Mouse (Mus musculus): Measurements from ENCODE around the gene Nars2. TPM values are rescaled to one million over a fixed set of nuclear protein-coding genes. Genes with fewer than 3 reads are reported as not detected.

The Nars2 gene
- polyA plus RNA-seq, 2 experiments: 8.5 to 21.0 TPM

GRCm38 (mm10) chr7:96972138-96972904 is 21.0 kb downstream of the Nars2 start:
- Histone ChIP-seq H3K4me3 (replicated peaks; ENCODE audit: low read length) (no peak overlapping the region), H3K36me3 (ENCODE audit: control insufficient read depth, insufficient read depth, low read length) (peaks cover 4% of the 10 kb centered on the region; the same call in 1 of the 2 replicates), H3K9ac (ENCODE audit: low read depth, low read length, severe bottlenecking) (no peak overlapping the region), H3K9me3 (ENCODE audit: control insufficient read depth, low read length) (no peaks in the 10 kb centered on the region), H3K27ac (replicated peaks; ENCODE audit: low read depth, low read length) (no peak overlapping the region), H3K27me3 (ENCODE audit: control insufficient read depth, insufficient read depth, low read length) (no peaks in the 10 kb centered on the region), H3K4me1 (ENCODE audit: control insufficient read depth, insufficient read depth, low read length) (no peaks in the 10 kb centered on the region), H3K4me2 (replicated peaks; ENCODE audit: low read depth, low read length, severe bottlenecking) (no peak overlapping the region)
- 87% methylated on average over 8 of the region's 8 CpGs for WGBS
- DNase-seq (ENCODE audit: low spot score) (no peak), ATAC-seq (ENCODE audit: low FRiP score, low read depth) (no peak)
- TF ChIP-seq POLR2A (IDR thresholded peaks at IDR 0.05; ENCODE audit: borderline replicate concordance, extremely low read depth, insufficient read depth, insufficient read length): no peak

- no peak for DNase-seq (ENCODE audit: low spot score)
- no peak for TF ChIP-seq POLR2A (IDR thresholded peaks at IDR 0.05; ENCODE audit: borderline replicate concordance, extremely low read depth, insufficient read depth, insufficient read length)
- Histone ChIP-seq H3K9me3 (ENCODE audit: control insufficient read depth, low read length) (no peaks in the 10 kb centered on the region), H3K27me3 (ENCODE audit: control insufficient read depth, insufficient read depth, low read length) (no peaks in the 10 kb centered on the region), H3K4me1 (ENCODE audit: control insufficient read depth, insufficient read depth, low read length) (no peaks in the 10 kb centered on the region), H3K36me3 (ENCODE audit: control insufficient read depth, insufficient read depth, low read length) (peaks cover 4% of the 10 kb centered on the region; the same call in 1 of the 2 replicates), H3K4me3 (replicated peaks; ENCODE audit: low read length) (no peak overlapping the region), H3K9ac (ENCODE audit: low read depth, low read length, severe bottlenecking) (no peak overlapping the region), H3K27ac (replicated peaks; ENCODE audit: low read depth, low read length) (no peak overlapping the region), H3K4me2 (replicated peaks; ENCODE audit: low read depth, low read length, severe bottlenecking) (no peak overlapping the region)
- 78% methylated on average over 5 of the region's 5 CpGs for WGBS
- no peak for ATAC-seq (ENCODE audit: low FRiP score, low read depth)
Measured at GRCm38 (mm10) chr7:96975914-96976313, 24.6 kb downstream of the Nars2 start.

DNA sequence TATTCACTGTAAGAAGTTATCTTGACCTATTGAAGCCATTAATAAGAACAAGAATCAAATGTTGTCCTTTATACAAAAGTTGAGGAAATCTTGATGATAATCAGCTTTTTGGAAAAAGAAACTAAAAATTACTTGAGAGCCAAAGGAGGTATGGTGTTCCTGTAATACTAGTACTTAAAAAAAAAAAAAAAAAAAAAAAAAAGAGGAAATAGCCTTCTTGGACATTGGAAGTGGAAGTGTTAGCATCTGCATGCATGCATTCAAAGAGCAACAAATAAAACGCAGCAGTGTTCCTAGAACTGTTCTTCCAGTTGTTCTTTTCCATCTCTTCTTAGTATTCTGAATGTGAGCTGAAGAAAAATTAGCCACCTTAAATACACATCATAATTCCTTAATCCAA is 25.9 kb downstream of the Nars2 start:
- Histone ChIP-seq H3K36me3 (ENCODE audit: control insufficient read depth, insufficient read depth, low read length) (peaks cover 4% of the 10 kb centered on the region; the same call in 1 of the 2 replicates), H3K4me3 (replicated peaks; ENCODE audit: low read length) (no peak overlapping the region), H3K9ac (ENCODE audit: low read depth, low read length, severe bottlenecking) (no peak overlapping the region), H3K4me2 (replicated peaks; ENCODE audit: low read depth, low read length, severe bottlenecking) (no peak overlapping the region), H3K9me3 (ENCODE audit: control insufficient read depth, low read length) (no peaks in the 10 kb centered on the region), H3K4me1 (ENCODE audit: control insufficient read depth, insufficient read depth, low read length) (no peaks in the 10 kb centered on the region), H3K27ac (replicated peaks; ENCODE audit: low read depth, low read length) (no peak overlapping the region), H3K27me3 (ENCODE audit: control insufficient read depth, insufficient read depth, low read length) (no peaks in the 10 kb centered on the region)
- TF ChIP-seq POLR2A (IDR thresholded peaks at IDR 0.05; ENCODE audit: borderline replicate concordance, extremely low read depth, insufficient read depth, insufficient read length): no peak
- 86% methylated on average over 1 of the region's 1 CpGs for WGBS
- DNase-seq (ENCODE audit: low spot score) (no peak), ATAC-seq (ENCODE audit: low FRiP score, low read depth) (no peak)

DNA sequence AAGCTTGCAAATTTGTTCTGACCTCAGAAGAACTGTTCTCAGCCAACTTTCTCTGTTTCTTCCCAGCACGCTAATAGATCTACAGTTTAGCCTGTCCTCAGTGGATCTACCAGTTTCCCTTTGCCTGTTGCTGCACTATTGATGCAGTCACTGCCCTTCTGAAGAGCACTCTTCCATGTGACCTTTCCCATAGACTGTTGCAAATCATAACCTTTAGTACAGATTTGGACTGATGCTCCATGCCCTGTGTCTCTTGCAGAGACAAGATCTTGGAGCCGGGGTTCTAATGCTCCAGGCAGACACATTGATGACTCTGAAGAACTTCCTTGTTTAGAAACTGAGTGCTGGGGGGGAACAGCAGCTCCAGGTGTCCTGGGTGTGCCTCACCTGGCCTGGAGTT is 30.1 kb downstream of the Nars2 start:
- DNase-seq (ENCODE audit: low spot score): no peak
- WGBS: 92% methylated on average over 2 of the region's 2 CpGs
- Histone ChIP-seq H3K4me1 (ENCODE audit: control insufficient read depth, insufficient read depth, low read length) (peaks cover 8% of the 10 kb centered on the region; the same call in 1 of the 2 replicates), H3K9me3 (ENCODE audit: control insufficient read depth, low read length) (no peaks in the 10 kb centered on the region), H3K27ac (replicated peaks; ENCODE audit: low read depth, low read length) (no peak overlapping the region), H3K9ac (ENCODE audit: low read depth, low read length, severe bottlenecking) (no peak overlapping the region), H3K36me3 (ENCODE audit: control insufficient read depth, insufficient read depth, low read length) (no peaks in the 10 kb centered on the region), H3K4me3 (replicated peaks; ENCODE audit: low read length) (no peak overlapping the region), H3K4me2 (replicated peaks; ENCODE audit: low read depth, low read length, severe bottlenecking) (no peak overlapping the region), H3K27me3 (ENCODE audit: control insufficient read depth, insufficient read depth, low read length) (no peaks in the 10 kb centered on the region)
- no peak for ATAC-seq (ENCODE audit: low FRiP score, low read depth)
- TF ChIP-seq POLR2A (IDR thresholded peaks at IDR 0.05; ENCODE audit: borderline replicate concordance, extremely low read depth, insufficient read depth, insufficient read length): no peak

DNA sequence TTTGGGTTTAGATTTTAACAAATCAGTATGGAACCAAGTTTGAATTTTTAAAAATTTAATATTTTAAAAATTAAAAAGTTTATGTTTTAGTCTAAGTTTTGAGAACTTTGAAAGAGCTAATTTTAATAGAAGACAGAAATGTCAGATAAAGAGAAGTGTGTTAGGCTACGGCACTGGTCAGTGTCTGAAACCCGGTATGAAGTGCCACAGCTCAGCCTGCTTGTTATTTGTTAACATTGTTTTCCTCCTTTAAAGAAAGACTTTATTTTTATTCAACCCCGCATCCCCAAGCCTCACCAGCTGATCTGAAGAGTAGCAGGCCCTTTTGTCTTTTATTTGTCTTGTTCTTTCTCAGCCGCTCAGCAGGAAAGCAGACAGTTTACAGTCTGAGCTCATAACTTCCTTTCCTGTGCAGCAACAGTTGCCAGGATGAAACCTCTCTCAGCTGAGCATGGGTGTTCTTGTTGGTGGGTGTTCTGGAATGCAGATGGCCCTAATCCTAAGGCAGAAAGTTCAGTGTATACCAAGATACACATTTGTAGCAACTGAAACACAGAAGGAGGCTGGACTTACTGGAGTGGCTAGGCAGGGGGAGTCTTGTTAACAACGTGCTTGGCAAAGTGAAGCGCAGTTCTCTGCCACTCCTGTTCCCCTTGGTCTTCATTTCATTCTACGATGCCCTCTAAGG is 32.5 kb downstream of the Nars2 start:
- Histone ChIP-seq H3K9ac (ENCODE audit: low read depth, low read length, severe bottlenecking) (no peak overlapping the region), H3K27ac (replicated peaks; ENCODE audit: low read depth, low read length) (no peak overlapping the region), H3K9me3 (ENCODE audit: control insufficient read depth, low read length) (no peaks in the 10 kb centered on the region), H3K4me3 (replicated peaks; ENCODE audit: low read length) (no peak overlapping the region), H3K4me2 (replicated peaks; ENCODE audit: low read depth, low read length, severe bottlenecking) (no peak overlapping the region), H3K36me3 (ENCODE audit: control insufficient read depth, insufficient read depth, low read length) (no peaks in the 10 kb centered on the region), H3K4me1 (ENCODE audit: control insufficient read depth, insufficient read depth, low read length) (peaks cover 8% of the 10 kb centered on the region; the same call in 1 of the 2 replicates), H3K27me3 (ENCODE audit: control insufficient read depth, insufficient read depth, low read length) (no peaks in the 10 kb centered on the region)
- DNase-seq (ENCODE audit: low spot score) (no peak), ATAC-seq (ENCODE audit: low FRiP score, low read depth) (no peak; the same call in 1 of the 2 replicates)
- WGBS: 31% methylated on average over 7 of the region's 7 CpGs
- no peak for TF ChIP-seq POLR2A (IDR thresholded peaks at IDR 0.05; ENCODE audit: borderline replicate concordance, extremely low read depth, insufficient read depth, insufficient read length)

All from limb, embryonic 14.5 days (tissue).